Comparison of ENCODE assay signal across 20 mouse cellular contexts in the genomic region with DNA sequence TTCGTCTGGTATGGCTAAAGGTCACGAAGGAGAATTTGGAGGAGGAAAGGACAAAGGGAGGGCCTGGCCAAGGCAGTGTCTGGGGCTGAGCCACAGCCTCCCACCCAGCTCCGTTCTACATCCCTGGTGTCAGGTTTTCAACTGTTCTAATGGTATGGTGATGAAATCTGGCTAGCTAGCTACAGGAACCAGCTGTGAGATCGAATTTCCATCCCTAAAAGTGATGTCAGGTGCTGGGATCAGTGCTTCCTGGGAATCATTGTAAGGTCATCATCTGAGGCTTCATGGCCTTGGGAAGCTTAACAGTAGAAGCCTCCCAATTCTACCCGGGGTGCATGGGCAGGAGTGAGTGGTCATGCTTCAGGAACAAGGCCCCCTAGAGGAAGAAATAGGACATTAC.
DNase-seq lines count a peak whose midpoint lies in the region; ATAC-seq and TF ChIP-seq lines count a peak whose summit lies in the region.
"Had no signal": no experiment of that assay in that cellular context is flagged by ENCODE, and none has a peak within 500 bp of the region (broad histone marks: within the 10 kb centered on the region; RNA-seq: fewer than 3 reads in every experiment).

No protein-coding gene starts in this region.

- no peak for ATAC-seq in embryonic facial prominence, embryonic 11.5 days (replicated peaks; ENCODE audit: insufficient number of reproducible peaks, low FRiP score, low TSS enrichment, low read depth)
- ATAC-seq in stomach, postnatal 0 days (ENCODE audit: low FRiP score, low TSS enrichment), result no peak
- ATAC-seq: forebrain, postnatal 0 days had no signal

- no peak for TF ChIP-seq POLR2A in lung, adult 2 months (IDR thresholded peaks at IDR 0.05; ENCODE audit: borderline replicate concordance, extremely low read depth, low read depth, low read length)

- H3K9ac ChIP-seq in embryonic facial prominence, embryonic 11.5 days (replicated peaks; ENCODE audit: low read length), result no peak overlapping the region
- H3K9ac ChIP-seq in stomach, postnatal 0 days (ENCODE audit: low read length), result no peak overlapping the region
- H3K9ac ChIP-seq: forebrain, postnatal 0 days; limb, embryonic 12.5 days; lung, embryonic 15.5 days; neural tube, embryonic 13.5 days; stomach, embryonic 15.5 days had no signal

- H3K27ac ChIP-seq in gastrocnemius, adult 2 months, result peak overlapping the region; percentile 51; the same call in 1 of the 2 replicates
- no peak overlapping the region for H3K27ac ChIP-seq in embryonic facial prominence, embryonic 11.5 days (replicated peaks; ENCODE audit: low read depth, low read length)
- no peak overlapping the region for H3K27ac ChIP-seq in stomach, postnatal 0 days (replicated peaks)
- H3K27ac ChIP-seq: limb, embryonic 12.5 days; lung, embryonic 15.5 days; neural tube, embryonic 13.5 days; stomach, embryonic 15.5 days had no signal

- H3K4me2 ChIP-seq in embryonic facial prominence, embryonic 11.5 days (ENCODE audit: low read depth, low read length), result no peak overlapping the region
- no peak overlapping the region for H3K4me2 ChIP-seq in stomach, postnatal 0 days (replicated peaks; ENCODE audit: low read depth)
- H3K4me2 ChIP-seq: limb, embryonic 12.5 days; lung, embryonic 15.5 days; neural tube, embryonic 13.5 days; stomach, embryonic 15.5 days had no signal

- H3K4me1 ChIP-seq in lung, adult 2 months (ENCODE audit: control insufficient read depth, insufficient read depth, low read length), result no peaks in the 10 kb centered on the region
- no peaks in the 10 kb centered on the region for H3K4me1 ChIP-seq in embryonic facial prominence, embryonic 11.5 days (ENCODE audit: control insufficient read depth, insufficient read depth, low read length)
- H3K4me1 ChIP-seq in stomach, postnatal 0 days (replicated peaks; ENCODE audit: control insufficient read depth, insufficient read depth), result no peaks in the 10 kb centered on the region
- H3K4me1 ChIP-seq: lung, embryonic 15.5 days; megakaryocyte, embryonic 14.5 days; stomach, embryonic 15.5 days had no signal

- H3K4me3 ChIP-seq in gastrocnemius, adult 2 months, result no peak overlapping the region
- no peak overlapping the region for H3K4me3 ChIP-seq in lung, adult 2 months (replicated peaks; ENCODE audit: extremely low read depth, low read depth, low read length)
- H3K4me3 ChIP-seq in embryonic facial prominence, embryonic 11.5 days (ENCODE audit: low read depth, low read length), result no peak overlapping the region
- H3K4me3 ChIP-seq in stomach, postnatal 0 days (ENCODE audit: low read depth, low read length), result no peak overlapping the region
- H3K4me3 ChIP-seq: erythroblast, embryonic 14.5 days; limb, embryonic 12.5 days; lung, embryonic 15.5 days; megakaryocyte, embryonic 14.5 days; neural tube, embryonic 13.5 days; stomach, embryonic 15.5 days had no signal

- no peak; the same call in 1 of the 2 replicates for TF ChIP-seq CTCF in gastrocnemius, adult 2 months (IDR thresholded peaks at IDR 0.05)
- TF ChIP-seq CTCF in lung, adult 2 months (IDR thresholded peaks at IDR 0.05; ENCODE audit: insufficient read depth, low read length), result 0 out of 2 replicates have a peak, but pooled peaks have one; percentile 5
- peak; percentile 8; the same call in 1 of the 2 replicates for TF ChIP-seq CTCF in stomach, postnatal 0 days (IDR thresholded peaks at IDR 0.05; ENCODE audit: low read depth)

- peak; percentile 55 for DNase-seq in gastrocnemius, adult 2 months
- no peak for DNase-seq in gastrocnemius, postnatal 25 days
- DNase-seq in lung, adult 2 months, result no peak
- no peak for DNase-seq in lung, postnatal 10 days
- peak; percentile 67 for DNase-seq in embryonic facial prominence, embryonic 11.5 days (ENCODE audit: low spot score)
- no peak for DNase-seq in stomach, postnatal 0 days (ENCODE audit: low spot score)
- DNase-seq in cerebellum, adult 11 months, result no peak
- DNase-seq in heart, adult 18-20 months, result no peak
- DNase-seq: adrenal gland, adult 2 months; cerebellum, adult 18-20 months; forebrain, postnatal 0 days; layer of hippocampus, postnatal 36 days; spleen, adult 18-20 months; thymus, postnatal 4 days had no signal

- no peaks in the 10 kb centered on the region for H3K27me3 ChIP-seq in embryonic facial prominence, embryonic 11.5 days (ENCODE audit: control insufficient read depth, insufficient read depth, low read length)
- H3K27me3 ChIP-seq in stomach, postnatal 0 days (ENCODE audit: control insufficient read depth, insufficient read depth, low read length), result no peaks in the 10 kb centered on the region
- H3K27me3 ChIP-seq: lung, embryonic 15.5 days; megakaryocyte, embryonic 14.5 days; neural tube, embryonic 13.5 days; stomach, embryonic 15.5 days had no signal

- TF ChIP-seq EP300 in stomach, postnatal 0 days (optimal IDR thresholded peaks at IDR 0.05), result no peak

- intact Hi-C loops in gastrocnemius, adult 2 months (cut with DNase I), result no loop called here

- no peaks in the 10 kb centered on the region for H3K9me3 ChIP-seq in embryonic facial prominence, embryonic 11.5 days (replicated peaks; ENCODE audit: control insufficient read depth, low read length)
- H3K9me3 ChIP-seq in stomach, postnatal 0 days (ENCODE audit: control insufficient read depth, low read length), result no peaks in the 10 kb centered on the region
- H3K9me3 ChIP-seq: limb, embryonic 12.5 days; lung, embryonic 15.5 days; neural tube, embryonic 13.5 days; stomach, embryonic 15.5 days had no signal

- no peaks in the 10 kb centered on the region for H3K36me3 ChIP-seq in embryonic facial prominence, embryonic 11.5 days (replicated peaks; ENCODE audit: control insufficient read depth, insufficient read depth, low read depth, low read length)
- no peaks in the 10 kb centered on the region for H3K36me3 ChIP-seq in stomach, postnatal 0 days (ENCODE audit: control insufficient read depth, insufficient read depth, low read length)
- H3K36me3 ChIP-seq: limb, embryonic 12.5 days; lung, embryonic 15.5 days; stomach, embryonic 15.5 days had no signal

- WGBS in lung, adult 2 months, result 71% methylated on average over 5 of the region's 5 CpGs
- 45% methylated on average over 5 of the region's 5 CpGs for whole genome bisulfite sequencing in embryonic facial prominence, embryonic 11.5 days
- WGBS in stomach, postnatal 0 days, result 67% methylated on average over 5 of the region's 5 CpGs

Comparison
In these comparisons a context has a peak if more than half of its experiments do, and no peak if none do; other contexts are left out.
1. DNase-seq: peak in gastrocnemius, adult 2 months (single experiment) and embryonic facial prominence, embryonic 11.5 days (single experiment); none in gastrocnemius, postnatal 25 days (single experiment), lung, adult 2 months (single experiment), lung, postnatal 10 days (single experiment), stomach, postnatal 0 days (single experiment), cerebellum, adult 11 months (single experiment) and heart, adult 18-20 months (0 of 2).